Mouse (Mus musculus) kidney, postnatal 36 days (tissue): ENCODE measurements around the gene Pxylp1.

Experiments used
- DNase-seq, 2 experiments: peaks; one replicate each; pipeline ENCODE4 v3.0.0; 2021 to 2022; ENCODE audit warnings: mixed read lengths in 2 of 2

Gene Pxylp1

DNA sequence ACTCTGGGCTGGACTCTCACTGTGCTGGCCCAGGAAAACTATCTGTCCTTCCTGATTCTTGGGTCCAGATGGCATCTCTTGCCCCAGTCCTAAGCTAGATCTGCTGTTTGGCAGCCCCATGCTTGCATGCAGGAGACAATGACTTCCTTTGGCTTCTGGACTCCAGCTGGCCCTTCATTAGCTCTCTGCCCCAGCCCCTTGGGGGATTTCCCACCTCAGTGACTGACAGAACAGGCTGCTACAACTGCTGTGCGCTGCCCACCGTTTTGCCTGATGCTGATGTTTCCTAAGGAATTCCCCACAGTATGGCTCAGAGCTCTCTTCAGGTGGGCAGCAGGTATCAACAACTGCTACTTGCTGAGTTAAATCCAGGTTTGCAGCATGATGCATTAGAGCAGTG, 33.4 kb downstream of the Pxylp1 start:
- DNase-seq: no peak

DNA sequence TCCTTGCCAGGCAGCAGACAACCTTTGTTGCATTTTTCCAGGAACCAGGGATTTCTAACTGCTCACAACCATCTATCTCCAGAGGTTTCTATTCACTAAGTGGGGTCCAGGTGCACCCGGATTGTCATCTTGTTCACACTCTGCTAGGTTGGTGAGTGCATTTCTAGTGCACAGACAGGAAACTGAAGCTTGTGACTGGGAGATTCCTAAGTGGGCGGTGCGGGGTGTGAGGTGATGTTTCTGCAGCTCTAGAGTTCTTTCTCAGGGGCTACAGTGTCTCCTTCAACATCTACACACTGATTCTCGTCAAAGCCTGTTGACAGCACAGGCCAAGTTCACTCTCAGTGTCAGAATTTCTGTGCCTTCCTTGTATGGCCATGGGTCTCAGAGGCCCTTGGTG, 34.6 kb downstream of the Pxylp1 start:
- DNase-seq: no peak

DNA sequence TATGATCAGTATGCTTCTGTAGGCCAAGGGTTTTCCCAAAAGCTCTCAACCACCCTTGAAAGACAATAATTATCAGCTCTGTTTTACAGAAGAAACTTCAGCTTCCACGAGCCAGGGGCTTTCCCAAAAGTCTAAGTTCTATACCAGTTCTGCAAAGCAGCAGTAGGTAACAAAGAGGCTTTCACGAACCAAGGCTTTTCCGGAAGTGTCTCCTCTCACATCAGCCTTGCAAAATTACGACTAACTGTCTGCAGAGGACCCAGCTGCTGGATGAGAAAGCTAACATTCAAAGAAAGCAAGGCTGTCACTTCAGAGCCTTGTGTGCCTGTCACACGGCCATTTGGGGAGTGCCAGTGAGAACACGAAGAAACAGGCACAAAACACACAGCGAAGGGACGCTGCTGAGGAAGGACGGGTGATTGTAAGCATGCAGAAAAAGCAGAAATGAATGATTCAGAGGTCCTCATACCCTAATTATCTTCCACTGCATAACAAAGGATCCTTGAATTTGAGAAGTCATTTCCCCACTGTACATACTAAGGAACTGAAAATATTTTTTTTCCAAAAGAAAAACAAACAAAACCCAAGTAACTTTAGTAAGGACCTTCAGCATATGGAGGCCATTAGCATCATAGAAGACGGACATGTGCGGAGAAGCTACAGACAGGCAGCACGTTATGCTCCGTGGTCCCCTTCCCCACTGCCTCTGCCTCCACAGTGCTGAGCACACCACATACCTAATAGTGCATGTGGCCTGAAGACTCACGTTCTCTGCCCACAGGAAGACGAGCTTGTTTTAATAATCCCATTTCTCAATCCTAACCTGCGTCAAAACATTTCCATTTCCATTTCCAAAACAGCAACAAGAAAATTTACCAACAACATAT, 38.9 kb downstream of the Pxylp1 start:
- no peak for DNase-seq

DNA sequence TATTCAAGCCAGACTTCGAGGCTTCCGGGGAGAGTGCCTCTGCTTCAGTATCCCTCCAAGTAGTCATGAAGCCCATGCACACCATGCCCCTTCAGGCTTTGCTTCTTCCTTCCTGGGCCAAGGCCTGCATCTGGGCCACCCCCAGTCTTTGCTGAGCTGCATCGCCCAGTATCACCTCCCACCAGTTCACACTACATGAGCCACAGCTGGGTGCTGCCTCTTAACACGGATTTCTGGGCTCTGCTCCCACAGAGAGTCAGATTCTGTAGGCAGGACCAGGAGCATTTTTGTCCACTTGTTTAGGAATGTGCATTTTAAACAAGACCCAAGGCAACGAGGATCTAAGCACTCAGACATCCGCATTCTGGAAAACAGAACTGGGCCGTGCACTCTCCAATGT, 40.8 kb downstream of the Pxylp1 start:
- DNase-seq: no peak

DNA sequence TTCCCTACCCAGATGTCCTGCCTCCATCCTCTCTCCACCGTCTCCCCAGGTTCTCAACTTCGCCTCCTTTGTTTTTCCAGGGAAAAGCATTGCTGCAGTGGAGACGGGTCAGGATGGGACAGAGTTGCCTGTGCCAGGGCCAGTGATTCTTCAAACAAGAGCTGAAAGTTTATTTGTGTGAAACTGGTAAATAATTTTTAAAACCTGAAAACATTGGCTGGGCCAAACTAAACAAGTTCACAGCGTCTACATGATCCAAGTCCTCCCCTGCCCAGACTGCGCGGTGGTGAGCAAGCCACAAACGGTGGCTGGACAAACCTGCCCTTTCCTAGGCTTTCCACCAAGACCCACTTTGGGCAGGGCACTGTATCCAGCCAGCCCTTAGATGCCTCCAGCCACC, 41.4 kb downstream of the Pxylp1 start:
- DNase-seq: peak in 1 of 2 experiments; percentile 14

DNA sequence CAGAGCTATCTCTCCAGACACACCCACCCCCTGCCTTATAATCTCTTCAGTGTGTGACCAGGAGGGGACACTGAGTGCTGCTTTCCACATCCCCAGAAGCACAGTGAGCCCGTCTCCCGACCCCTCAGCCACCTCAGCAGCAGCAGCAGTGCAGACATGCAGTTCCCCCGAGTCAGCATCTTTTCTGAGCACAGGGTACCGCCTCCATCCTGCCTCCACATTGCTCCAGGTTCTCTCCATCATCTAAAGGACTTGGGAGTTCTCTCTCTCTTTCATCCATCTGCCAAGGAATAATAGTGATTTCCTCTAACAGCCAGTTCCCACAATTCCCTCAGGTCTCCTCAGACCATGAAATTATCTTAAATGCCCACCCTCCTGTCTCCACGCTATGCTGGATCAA, 43.5 kb downstream of the Pxylp1 start:
- DNase-seq: no peak

DNA sequence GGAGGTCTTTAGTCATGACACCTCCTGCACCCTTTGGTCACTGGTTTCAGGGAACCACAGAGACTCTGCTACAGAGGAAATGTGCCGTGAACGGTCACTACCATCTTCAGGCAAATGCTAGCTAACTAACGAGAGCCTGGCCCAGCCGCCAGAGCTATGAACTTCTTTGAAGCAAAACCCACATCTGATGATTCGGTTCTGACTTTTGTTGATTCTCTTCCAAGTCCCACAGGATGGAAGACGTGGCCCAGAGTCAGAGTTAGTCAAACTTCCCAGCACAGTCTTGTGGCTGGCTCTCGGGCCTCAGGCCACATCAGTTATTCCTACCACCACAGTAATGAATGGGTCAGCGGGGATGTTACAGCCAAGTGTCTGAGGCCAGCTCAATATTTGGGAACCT, 46.1 kb downstream of the Pxylp1 start:
- no peak for DNase-seq

DNA sequence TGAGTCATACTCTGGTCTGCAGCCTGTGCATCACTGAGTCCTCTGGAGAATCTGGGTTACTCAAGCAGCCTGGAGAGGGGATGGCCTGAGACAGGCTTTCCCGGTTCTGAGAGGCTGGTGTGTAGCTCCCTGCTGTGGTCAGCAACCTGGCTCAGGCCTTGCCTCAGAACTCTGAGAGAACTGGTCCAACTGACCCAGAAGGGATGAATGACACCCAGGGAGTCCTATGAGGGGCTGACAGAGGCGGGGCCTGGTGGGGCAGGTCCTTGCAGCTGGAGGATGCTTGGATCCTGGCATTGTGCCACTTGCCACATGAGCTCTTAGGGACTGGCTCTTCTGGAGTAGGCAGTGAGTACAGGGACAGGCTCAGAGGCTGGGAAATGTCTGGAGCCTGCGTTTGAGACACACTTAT, 47.7 kb downstream of the Pxylp1 start:
- DNase-seq: peak; percentile 34 to 53

DNA sequence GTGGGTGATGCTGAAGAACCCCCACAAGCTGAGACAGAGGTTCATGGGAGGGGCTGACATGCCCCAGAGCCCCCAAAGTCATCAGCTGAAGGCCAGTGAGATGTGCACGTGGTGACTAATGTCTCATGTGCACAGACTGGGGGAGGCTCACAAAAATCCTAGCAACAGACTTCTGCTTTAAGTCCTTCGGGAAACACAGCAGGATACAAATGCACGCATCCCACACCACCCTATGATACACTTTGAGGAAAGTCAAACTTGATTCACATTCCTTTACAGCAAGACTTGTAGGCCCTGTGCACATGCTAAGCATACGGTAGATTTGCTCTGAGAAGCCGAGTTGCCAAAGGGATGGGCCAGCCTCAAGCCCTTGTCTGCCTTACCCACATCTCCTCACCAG, 53.1 kb downstream of the Pxylp1 start:
- DNase-seq: no peak

DNA sequence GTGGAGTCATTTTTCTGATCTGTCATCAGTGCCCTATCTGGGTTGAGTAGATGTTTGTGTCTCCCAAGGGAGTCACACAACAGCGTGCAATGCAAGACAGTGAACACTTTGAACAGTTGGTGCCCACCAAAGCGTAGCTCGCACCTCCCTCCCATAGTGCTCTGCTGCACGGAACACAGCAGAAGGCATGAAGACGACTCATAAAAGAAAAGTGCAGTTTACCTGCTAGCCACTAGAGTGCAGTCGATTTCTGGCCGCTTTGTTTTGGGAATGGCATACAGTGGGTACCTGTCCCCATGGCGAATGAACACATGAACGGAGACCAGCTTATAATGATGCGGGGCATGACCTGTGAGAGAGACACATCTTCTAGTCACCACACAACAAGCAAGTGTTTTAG, 53.6 kb downstream of the Pxylp1 start:
- DNase-seq: peak; percentile 36 to 50

DNA sequence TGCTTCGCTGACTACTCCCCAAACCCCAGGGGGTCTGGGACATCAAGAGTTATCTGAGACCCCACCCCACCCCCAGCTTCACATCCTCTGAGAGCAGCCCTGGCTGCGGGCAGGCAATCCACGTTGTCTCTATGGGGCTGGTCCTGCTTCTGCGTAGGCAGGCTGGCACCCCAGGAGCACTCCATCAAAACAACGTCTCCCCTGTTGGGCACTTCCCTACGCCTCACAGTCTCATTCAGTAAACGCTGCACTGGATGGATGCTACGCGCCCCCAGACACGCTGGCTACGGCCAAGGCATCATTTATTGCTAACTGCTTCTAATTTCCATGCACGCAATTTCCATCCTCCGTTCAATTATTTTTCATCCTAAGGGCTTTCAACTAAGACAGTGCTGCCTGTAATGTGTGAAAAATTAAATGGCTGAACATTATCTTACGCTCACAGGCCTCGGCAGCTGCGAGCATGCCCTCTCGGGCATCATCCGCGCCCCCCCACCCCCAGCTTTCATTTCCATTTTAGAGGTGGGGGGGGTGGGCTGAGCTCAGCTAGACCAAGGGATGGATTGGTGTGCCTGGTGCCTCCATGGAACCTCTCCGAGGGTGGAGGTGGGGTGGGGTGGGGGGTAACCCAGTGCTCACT, 54.6 kb downstream of the Pxylp1 start:
- no peak for DNase-seq

DNA sequence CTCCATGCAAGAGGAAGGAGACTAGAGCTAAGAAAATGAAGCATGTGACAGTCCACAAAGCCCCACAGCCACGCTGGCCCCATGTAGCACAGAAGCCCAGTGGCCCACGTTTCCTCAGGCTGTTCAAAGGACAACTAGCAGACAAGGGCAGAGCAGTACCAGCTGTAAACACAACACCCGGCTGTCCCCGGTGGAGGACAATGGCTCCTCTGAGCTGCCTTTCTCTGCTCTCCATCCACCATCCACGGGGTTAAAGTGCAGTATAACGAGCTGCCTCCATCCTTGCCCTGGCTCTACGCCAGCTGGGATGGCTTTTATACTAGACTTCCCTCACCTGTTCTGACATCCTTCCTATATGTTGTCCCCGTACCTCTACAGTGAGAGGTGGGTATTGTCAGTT, 55.5 kb downstream of the Pxylp1 start:
- peak in 1 of 2 experiments; percentile 42 for DNase-seq

DNA sequence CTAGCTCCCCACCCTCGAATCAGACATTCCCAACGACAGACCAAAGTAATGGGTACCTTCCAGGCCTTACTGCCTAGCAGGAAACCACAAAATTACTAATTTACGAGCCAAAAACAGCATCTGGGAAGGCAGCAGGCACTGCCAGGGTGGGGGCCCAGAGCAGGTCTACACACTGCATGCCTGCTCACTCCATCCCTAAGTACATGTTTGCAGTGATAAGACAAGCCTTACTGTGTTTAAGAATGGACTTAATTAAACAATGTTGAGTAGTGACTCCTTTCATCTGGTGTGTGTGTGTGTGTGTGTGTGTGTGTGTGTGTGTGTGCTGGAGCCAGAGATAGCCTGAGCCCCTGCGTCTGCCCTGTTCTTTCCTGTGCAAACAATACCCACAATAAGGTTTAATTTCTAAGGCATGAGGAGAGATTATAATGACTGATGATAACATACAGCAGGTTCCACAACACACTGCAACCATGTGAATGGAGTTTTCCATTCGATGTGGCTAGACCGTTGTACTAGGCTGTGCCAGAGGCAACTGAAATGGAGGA, 57.0 kb downstream of the Pxylp1 start:
- DNase-seq: no peak

DNA sequence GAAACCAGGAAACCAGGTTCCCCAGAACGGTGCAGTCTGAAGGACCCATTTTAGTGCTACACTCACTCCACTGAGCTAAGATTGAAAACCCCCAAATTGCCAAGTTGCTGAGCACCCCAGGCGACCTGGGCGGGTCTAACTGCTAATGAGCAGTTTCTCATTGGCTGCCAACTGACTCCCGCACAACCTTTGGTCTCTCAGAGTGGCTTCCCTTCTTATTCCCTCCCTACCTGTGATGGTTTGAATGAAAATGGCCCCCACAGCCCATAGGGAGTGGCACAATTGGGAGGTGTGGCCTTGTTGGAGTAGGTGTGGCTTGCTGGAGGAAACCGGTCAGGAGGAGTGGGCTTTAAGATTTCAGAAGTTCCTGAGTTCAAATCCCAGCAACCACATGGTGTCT, 58.9 kb downstream of the Pxylp1 start:
- DNase-seq: no peak

DNA sequence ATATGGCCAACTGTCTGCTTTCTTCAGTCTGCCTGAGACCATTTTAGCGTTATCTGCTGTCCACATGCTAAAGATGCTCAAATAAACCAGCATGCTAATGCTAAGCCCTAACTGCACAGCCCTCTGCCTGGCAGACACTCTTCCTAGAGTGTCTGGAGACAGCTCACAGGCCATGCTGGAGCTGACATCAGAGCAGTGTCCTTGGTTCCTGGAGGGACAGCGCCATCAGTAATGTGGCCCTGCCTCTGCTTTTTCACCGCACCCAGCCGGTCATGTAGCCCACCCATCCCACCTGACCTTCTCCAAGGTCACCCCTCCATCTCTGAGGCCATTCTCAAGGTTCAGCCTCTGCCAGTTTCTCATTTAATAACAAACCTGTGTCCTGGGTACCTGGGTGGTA, 60.0 kb downstream of the Pxylp1 start:
- DNase-seq: no peak

DNA sequence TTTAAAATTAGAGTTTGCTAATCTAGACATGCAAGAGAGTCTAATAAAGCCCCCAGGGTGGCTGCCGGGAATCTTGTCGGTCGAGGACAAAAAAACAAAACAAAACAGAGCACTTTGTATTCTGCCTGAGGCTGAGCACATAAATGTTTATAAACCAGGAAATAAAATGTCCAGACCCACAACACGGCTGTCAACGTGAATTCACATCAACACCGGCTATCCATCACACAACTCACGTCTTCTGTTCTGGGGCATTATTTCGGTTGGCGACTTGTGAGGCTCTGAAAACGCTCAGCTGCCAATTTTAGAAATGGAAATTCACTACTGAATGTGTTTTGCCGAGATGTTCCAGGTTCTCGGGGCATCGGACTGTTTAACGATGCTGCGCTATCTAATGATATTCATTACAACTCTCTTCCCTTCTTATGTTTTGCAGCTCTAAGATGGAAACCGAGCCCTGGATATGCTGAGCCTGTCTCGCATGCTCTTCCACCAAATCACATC, 61.6 kb downstream of the Pxylp1 start:
- DNase-seq: no peak

DNA sequence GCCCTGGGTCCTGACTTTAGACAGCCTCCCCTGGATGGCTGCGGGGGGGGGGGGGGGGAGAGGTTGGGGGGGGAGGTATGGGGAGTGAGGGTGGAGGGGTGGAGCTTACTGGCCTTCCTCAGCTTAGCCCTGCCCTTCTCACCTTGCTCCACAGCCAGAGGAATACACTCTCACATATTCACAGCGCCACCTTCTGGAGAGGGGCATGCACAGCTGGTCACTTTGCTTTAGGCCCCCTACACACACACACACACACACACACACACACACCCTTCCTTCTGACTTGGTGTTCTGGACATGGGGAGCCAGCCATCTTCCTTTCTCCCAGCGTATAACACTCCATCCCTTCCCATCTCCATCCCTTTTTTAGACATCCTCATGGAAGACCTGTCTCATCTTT, 62.8 kb downstream of the Pxylp1 start:
- DNase-seq: no peak

DNA sequence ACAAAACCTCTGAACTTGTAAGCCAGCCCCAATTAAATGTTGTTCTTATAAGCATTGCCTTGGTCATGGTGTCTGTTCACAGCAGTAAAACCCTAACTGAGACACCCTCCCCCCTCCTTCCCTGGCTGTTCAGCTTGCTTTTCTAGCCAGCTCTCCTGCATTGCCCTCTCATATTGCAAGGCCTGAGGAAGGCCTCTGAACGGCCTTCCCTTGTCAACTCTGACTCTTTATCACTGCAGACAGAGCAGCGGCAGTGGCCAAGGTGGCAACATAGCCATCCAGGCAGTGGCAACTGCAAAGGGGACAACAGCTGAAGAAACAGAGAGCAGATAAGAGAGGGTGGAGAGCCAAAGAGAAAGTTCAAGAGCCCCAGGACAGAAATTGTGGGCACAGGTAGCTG, 64.4 kb downstream of the Pxylp1 start:
- DNase-seq: no peak

DNA sequence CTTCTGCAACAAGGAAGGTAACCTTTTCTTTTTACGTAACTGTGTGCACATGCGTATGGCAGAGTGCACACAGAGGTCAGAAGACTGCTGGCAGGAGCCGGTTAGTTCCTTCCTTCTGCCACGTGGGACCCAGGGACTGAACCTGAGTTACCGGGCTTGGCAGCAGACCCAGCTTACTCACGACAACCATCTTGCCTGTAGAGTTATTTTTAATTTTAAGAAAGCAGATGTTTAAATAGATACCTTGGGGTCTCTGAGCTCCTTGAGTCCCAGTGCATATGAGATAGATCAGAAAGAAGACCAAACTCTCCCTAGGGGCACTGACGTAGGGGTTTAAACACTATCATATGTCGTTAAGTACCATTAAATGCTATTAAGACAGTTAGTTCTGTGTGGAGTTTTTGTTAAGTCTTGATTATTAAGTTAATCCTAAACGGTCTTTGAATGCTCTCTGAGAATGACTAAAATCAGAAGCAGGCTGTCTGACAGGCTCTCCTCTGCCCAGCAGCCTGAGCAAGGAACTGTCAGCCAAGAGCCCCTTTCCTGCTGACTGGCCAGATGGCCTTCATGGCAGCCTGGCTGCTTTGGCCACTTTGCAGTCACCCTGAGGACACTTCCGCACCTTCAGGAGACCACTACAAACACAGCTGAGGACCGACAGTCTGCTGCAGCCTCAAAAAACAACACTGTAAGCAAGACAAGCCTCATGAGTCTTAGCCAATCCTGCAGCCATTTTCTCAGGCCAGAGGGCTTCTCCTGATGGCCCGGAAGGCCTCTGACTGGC, 65.3 kb downstream of the Pxylp1 start:
- no peak for DNase-seq

DNA sequence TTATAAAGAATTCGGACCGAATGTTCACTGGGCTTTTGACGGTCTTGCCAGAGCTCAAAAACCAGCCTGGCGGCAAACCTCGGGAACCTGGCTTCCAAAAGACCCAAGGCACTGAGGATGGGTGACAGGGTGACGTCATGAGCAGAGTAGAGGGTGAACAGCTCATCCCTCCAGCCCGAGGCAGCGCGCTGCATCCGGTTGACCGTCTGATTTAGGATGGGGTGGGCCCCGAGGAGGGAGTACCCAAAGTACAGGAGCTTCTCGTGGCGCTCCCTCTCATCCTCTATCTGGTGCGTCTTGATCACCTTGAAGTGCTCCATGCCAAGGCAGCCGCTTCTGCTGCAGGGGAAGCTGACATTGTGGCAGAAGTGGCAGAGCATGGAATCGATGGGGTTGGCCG, 67.6 kb downstream of the Pxylp1 start:
- DNase-seq: no peak

DNA sequence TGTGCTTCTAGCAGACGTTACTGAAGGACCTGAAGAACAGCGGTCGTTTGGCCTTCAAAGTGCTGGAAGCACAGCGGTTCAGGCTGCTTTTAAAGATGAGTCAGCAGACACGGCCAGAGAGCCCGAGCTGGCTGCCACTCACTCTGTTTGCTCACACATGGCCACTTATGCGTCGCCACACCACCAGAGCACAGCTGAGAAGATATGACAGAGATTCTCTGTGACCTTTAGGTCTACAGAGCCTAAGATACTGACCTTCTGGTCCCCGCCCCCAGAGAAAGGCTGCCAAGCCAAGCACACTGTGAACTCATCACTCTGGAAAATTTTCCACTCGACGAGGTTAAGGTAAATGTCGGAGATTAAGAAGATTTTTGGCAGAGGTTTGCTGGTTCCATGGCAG, 68.4 kb downstream of the Pxylp1 start:
- peak; percentile 37 to 45 for DNase-seq

DNA sequence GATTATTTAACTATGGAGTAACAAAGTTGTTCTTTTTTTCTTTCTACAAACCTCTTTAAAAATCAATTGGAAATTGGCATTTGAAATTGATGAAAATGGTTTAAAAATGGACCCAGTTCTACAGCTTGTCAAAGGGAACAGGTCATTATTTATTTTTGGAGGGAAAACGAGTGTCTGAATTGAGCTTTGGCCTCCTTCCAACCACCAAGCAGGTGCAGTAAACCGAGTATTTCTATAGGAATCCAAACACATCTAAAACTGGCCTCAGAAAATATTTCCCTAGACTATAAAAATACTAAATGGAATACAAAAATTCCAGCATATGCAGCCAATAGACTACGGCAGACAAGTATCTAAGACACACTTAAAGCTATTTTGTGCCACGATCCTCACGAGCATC, 68.9 kb downstream of the Pxylp1 start:
- no peak for DNase-seq

DNA sequence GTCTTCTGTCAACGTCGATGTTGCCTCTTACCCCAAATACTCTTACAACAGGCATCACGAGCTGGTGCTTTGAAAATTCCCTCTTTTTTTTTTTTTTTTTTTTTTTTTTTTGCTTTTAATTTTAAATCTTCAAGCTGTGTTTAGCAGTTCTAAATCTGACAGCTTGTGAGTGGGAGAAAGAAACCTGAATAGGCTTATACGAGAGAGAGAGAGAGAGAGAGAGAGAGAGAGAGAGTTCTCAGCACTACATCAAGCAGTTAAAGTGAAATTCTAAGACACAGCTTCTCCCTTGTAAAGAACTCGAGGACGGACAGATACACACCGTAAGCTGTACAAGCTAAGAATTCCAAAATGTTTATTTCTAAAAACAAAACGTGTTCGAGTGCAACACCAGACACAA, 69.5 kb downstream of the Pxylp1 start:
- no peak for DNase-seq
